Mouse (Mus musculus): ENCODE data around the gene Snrpb. TPM values are rescaled to one million over a fixed set of nuclear protein-coding genes. Genes with fewer than 3 reads are reported as not detected.

Gene Snrpb
- polyA plus RNA-seq, 2 experiments from 2014 or later = 292 to 325 TPM

DNA sequence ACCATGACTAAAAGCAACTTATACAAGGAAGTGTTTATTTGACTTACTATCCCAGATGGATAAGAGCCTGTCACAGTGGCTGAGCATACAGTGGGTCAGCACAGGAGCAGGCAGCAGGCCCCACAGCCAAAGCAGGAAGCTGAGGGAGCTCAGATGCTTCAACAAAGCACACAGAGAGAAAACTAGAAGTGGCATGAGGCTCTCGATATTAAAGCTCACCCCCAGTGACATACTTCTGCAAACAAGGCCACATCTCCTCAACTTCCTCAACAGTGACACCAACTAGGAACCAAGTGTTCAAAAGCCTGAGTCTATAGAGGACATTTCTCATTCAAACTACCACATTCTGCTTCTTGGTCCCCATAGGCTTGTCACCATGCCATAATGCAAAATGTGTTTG is 49.5 kb downstream of the Snrpb start:
- ATAC-seq = no peak

DNA sequence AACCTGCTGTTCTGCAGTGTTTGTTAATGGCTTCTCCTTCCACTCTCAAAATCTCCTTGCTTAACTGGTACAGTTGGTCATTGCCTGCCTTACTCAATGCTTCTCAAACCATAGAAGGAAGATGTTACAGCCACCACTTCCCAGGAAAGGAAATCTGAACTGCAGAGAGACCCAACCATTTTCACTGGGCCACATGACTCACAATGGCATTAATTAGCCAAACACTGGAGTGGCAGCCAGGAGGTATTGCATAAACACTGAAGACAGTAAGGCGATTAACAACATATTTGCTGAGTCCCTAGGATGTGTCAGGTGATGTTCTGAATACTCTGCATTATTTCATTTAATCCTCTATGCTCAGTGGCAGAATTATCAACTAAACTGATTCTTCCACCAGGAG is 53.1 kb downstream of the Snrpb start:
- no peak for ATAC-seq

DNA sequence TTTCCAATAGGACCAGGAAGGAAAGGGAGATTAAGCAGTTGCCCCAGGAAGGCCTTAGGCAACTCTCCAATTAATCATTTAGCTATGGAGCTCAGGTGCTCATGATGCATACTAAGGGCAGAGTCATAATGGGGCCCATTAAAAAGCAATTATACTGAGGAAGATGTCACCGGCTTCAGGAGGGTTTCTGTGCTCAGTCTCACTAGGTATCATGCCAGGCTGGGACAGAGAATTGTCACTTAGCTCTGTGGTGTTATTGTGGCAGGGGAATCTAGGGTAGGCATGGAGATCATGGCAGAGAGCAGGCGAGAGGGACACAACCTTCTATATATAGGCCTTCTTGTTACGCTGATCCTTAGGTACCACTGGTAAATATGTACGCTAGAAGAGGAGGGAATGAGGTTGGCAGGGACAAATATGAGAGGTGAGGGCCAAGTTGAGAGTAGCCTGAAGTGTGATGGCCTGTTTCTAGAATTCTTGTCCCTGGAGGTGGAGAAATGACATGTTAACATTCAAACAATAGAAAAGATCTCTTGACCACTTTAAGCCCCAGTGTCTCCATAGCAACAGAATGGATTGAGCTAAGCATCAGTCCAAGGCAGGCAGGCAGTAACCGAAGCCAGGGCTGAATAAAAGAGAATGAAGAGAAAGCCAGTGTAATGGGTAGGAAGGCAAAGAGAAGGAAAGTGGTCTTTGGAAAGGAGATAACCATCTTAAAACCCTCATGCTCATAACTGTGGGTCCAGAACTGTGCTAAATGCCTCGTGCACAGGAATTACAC is 53.7 kb downstream of the Snrpb start:
- ATAC-seq = no peak

Other genes starting within 250 kb of the Snrpb start
- gene Tgm3, start 167.1 kb downstream of the Snrpb start, polyA plus RNA-seq (2017; shearing (Covaris generic)) = not detected
- gene Tgm6, start 67.0 kb downstream of the Snrpb start, polyA plus RNA-seq (2017; shearing (Covaris generic)) = not detected
- not detected for gene Tmc2, start 15.8 kb upstream of the Snrpb start, polyA plus RNA-seq (2017; shearing (Covaris generic))
- 100 to 1,000 TPM; 390 to 407 TPM for gene Nop56, start 95.0 kb upstream of the Snrpb start, polyA plus RNA-seq (2017; shearing (Covaris generic))
- gene Idh3b, start 105.1 kb upstream of the Snrpb start, polyA plus RNA-seq (2017; shearing (Covaris generic)) = 100 to 1,000 TPM; 142 to 200 TPM
- not detected for gene Ebf4, start 115.8 kb upstream of the Snrpb start, polyA plus RNA-seq (2017; shearing (Covaris generic))
- under 1 TPM in 1 of 2 experiments, not detected in 1; 0.48 TPM for gene Cpxm1, start 218.2 kb upstream of the Snrpb start, polyA plus RNA-seq (2017; shearing (Covaris generic))
- not detected for gene Gm28372, start 225.8 kb upstream of the Snrpb start, polyA plus RNA-seq (2017; shearing (Covaris generic))
- not detected for gene 1700020A23Rik, start 225.9 kb upstream of the Snrpb start, polyA plus RNA-seq (2017; shearing (Covaris generic))
- not detected for gene Tmem239, start 227.1 kb upstream of the Snrpb start, polyA plus RNA-seq (2017; shearing (Covaris generic))
- gene Vps16, start 244.9 kb upstream of the Snrpb start, polyA plus RNA-seq (2017; shearing (Covaris generic)) = 100 to 1,000 TPM; 243 to 271 TPM
- gene Pced1a, start 245.3 kb upstream of the Snrpb start, polyA plus RNA-seq (2017; shearing (Covaris generic)) = 10 to 100 TPM; 10.1 to 17.8 TPM

All from CD4-positive, CD25-positive, alpha-beta regulatory T cell, adult 4 months (primary cell).